Mouse (Mus musculus): ENCODE measurements around the gene Speer4e. TPM values are rescaled to one million over a fixed set of nuclear protein-coding genes. Genes with fewer than 3 reads are reported as not detected.
"Not testable (repeated sequence)": the region's sequence is repeated elsewhere in the genome, so short reads cannot be mapped to it uniquely, and the experiment has no call there.

The Speer4e gene
- polyA plus RNA-seq, 2 experiments, result not detected

DNA sequence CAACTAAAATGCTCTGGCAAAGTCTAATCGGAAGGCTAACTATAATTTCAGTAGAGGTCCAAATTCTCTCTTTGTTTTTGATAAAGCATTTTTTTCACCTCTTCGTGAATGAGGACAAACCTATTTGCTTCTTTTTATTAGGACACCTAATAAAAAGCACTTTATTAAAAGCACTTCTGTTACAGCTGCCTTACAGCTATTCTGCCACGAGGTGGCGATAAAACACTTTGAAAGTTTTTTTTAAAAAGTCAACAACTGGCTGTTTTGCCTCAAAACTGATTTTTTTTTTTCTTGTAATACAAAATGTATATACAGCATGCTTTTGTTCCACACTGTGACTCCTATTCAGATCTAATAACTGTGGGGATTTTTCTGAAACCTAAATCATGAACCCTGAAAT is 11.2 kb downstream of the Speer4e start:
- not testable (repeated sequence) for H3K27me3 ChIP-seq (ENCODE audit: control insufficient read depth, insufficient read depth, low read length); ATAC-seq (ENCODE audit: insufficient read depth); H3K9me3 ChIP-seq (ENCODE audit: control insufficient read depth, low read length); H3K4me3 ChIP-seq (ENCODE audit: insufficient read depth in 1 of 2, low read depth in 2 of 2, low read length in 2 of 2); H3K36me3 ChIP-seq (replicated peaks; ENCODE audit: control insufficient read depth, insufficient read depth, low read depth); DNase-seq (ENCODE audit: low read depth in 3 of 3, low spot score in 3 of 3); H3K4me1 ChIP-seq (replicated peaks; ENCODE audit: control insufficient read depth in 2 of 2, insufficient read depth in 2 of 2, low read length in 1 of 2); H3K4me2 ChIP-seq (ENCODE audit: low read depth); H3K9ac ChIP-seq (replicated peaks); H3K27ac ChIP-seq
- WGBS (ENCODE audit: insufficient replicate concordance), result 19% methylated on average over 4 of the region's 4 CpGs

DNA sequence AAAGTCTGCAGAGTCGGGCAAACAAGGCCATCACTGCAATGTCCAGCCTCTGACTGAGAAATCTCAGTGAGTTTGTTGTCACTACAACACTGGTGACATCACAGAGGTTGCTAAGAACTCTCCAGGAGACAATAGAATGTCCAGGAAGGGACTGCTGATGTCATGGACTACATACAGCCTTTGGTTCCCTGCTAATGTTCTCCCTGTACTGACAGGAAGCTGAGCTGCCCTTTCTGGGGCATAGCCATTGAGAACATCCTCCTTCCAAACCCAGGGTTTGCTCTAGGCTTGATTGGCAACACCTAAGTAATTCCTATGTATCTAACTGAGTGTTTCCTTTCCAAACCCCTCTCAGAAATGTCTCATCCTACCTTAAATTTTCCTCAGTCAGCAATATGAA is 23.4 kb downstream of the Speer4e start, which contains the start of gene Gm9758:
Gene Gm9758 (minus strand): TSS at position 101 of the 400 bp plus-strand sequence.
- not testable (repeated sequence) for DNase-seq (ENCODE audit: low read depth in 3 of 3, low spot score in 3 of 3); ATAC-seq (ENCODE audit: insufficient read depth); H3K36me3 ChIP-seq (replicated peaks; ENCODE audit: control insufficient read depth, insufficient read depth, low read depth); H3K4me3 ChIP-seq (ENCODE audit: insufficient read depth in 1 of 2, low read depth in 2 of 2, low read length in 2 of 2); H3K4me2 ChIP-seq (ENCODE audit: low read depth); H3K4me1 ChIP-seq (replicated peaks; ENCODE audit: control insufficient read depth in 2 of 2, insufficient read depth in 2 of 2, low read length in 1 of 2); H3K27me3 ChIP-seq (ENCODE audit: control insufficient read depth, insufficient read depth, low read length); H3K27ac ChIP-seq; H3K9me3 ChIP-seq (ENCODE audit: control insufficient read depth, low read length); H3K9ac ChIP-seq (replicated peaks)
- 30% methylated on average over 1 of the region's 1 CpGs for WGBS (ENCODE audit: insufficient replicate concordance)

DNA sequence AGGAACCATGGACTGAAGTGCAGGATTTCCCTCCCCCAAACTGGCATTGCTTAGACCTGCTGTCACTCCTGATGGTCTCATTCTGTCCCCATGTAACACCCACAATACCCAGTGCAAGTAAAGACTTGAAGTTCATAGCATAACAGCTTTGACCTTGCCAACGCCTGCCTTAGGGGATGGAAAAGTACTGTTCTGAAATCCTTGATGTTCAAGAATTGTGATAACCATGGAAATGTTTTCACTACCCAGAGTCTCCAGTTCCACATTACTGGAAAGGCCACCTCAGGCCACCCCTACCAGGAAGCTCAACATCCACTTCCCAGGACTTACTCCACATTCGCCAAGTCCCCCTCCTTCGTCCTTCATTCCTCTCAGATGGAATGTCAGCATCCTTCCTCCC is 23.9 kb downstream of the Speer4e start:
- H3K9me3 ChIP-seq (ENCODE audit: control insufficient read depth, low read length); H3K27me3 ChIP-seq (ENCODE audit: control insufficient read depth, insufficient read depth, low read length); H3K9ac ChIP-seq (replicated peaks); H3K4me3 ChIP-seq (ENCODE audit: insufficient read depth in 1 of 2, low read depth in 2 of 2, low read length in 2 of 2); H3K36me3 ChIP-seq (replicated peaks; ENCODE audit: control insufficient read depth, insufficient read depth, low read depth); H3K4me2 ChIP-seq (ENCODE audit: low read depth); DNase-seq (ENCODE audit: low read depth in 3 of 3, low spot score in 3 of 3); H3K4me1 ChIP-seq (replicated peaks; ENCODE audit: control insufficient read depth in 2 of 2, insufficient read depth in 2 of 2, low read length in 1 of 2); H3K27ac ChIP-seq; ATAC-seq (ENCODE audit: insufficient read depth): not testable (repeated sequence)
- 51% methylated on average over 2 of the region's 3 CpGs for WGBS (ENCODE audit: insufficient replicate concordance)

DNA sequence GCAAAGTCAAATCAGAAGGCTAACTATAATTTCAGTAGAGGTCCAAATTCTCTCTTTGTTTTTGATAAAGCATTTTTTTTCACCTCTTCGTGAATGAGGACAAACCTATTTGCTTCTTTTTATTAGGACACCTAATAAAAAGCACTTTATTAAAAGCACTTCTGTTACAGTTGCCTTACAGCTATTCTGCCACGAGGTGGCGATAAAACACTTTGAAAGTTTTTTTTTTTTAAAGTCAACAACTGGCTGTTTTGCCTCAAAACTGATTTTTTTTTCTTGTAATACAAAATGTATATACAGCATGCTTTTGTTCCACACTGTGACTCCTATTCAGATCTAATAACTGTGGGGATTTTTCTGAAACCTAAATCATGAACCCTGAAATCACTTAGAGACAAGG is 34.7 kb downstream of the Speer4e start:
- DNase-seq (ENCODE audit: low read depth in 3 of 3, low spot score in 3 of 3); H3K9me3 ChIP-seq (ENCODE audit: control insufficient read depth, low read length); ATAC-seq (ENCODE audit: insufficient read depth); H3K9ac ChIP-seq (replicated peaks); H3K27me3 ChIP-seq (ENCODE audit: control insufficient read depth, insufficient read depth, low read length); H3K4me3 ChIP-seq (ENCODE audit: insufficient read depth in 1 of 2, low read depth in 2 of 2, low read length in 2 of 2); H3K4me2 ChIP-seq (ENCODE audit: low read depth); H3K36me3 ChIP-seq (replicated peaks; ENCODE audit: control insufficient read depth, insufficient read depth, low read depth); H3K27ac ChIP-seq; H3K4me1 ChIP-seq (replicated peaks; ENCODE audit: control insufficient read depth in 2 of 2, insufficient read depth in 2 of 2, low read length in 1 of 2): not testable (repeated sequence)
- 15% methylated on average over 3 of the region's 3 CpGs for WGBS (ENCODE audit: insufficient replicate concordance)

DNA sequence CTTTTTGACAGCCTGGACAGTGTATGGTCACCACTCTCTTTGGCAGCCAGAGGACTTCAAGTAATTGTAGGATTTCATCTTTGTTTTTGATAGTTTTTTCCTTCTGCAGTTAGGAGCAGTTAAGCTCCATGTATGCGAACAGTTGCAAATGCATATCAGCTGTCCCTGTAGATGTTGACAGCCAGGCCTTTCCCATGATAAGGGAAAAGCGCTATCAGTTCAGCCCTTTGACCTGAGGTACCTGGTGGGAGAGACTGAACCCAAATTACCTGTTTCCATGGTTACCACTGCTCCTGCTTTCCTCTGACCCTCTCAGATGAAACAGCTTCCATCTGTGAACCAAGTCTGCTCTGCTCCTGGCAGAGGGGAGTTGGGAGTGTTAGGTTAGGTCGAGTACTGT is 46.0 kb downstream of the Speer4e start:
- ATAC-seq (ENCODE audit: insufficient read depth) (no peak), DNase-seq (ENCODE audit: low read depth in 3 of 3, low spot score in 3 of 3) (no peak)
- Histone ChIP-seq H3K4me3 (ENCODE audit: insufficient read depth in 1 of 2, low read depth in 2 of 2, low read length in 2 of 2) (no peak overlapping the region), H3K9me3 (ENCODE audit: control insufficient read depth, low read length) (no peaks in the 10 kb centered on the region), H3K4me2 (ENCODE audit: low read depth) (no peak overlapping the region), H3K9ac (replicated peaks) (no peak overlapping the region), H3K27ac (no peak overlapping the region), H3K4me1 (replicated peaks; ENCODE audit: control insufficient read depth in 2 of 2, insufficient read depth in 2 of 2, low read length in 1 of 2) (no peaks in the 10 kb centered on the region), H3K36me3 (replicated peaks; ENCODE audit: control insufficient read depth, insufficient read depth, low read depth) (no peaks in the 10 kb centered on the region), H3K27me3 (ENCODE audit: control insufficient read depth, insufficient read depth, low read length) (no peaks in the 10 kb centered on the region)
- WGBS (ENCODE audit: insufficient replicate concordance), result 46% methylated on average over 3 of the region's 3 CpGs
- TF ChIP-seq CTCF (IDR thresholded peaks at IDR 0.05; ENCODE audit: low read depth), result no peak
- TF ChIP-seq EP300 (IDR thresholded peaks at IDR 0.05; ENCODE audit: low read depth), result no peak

DNA sequence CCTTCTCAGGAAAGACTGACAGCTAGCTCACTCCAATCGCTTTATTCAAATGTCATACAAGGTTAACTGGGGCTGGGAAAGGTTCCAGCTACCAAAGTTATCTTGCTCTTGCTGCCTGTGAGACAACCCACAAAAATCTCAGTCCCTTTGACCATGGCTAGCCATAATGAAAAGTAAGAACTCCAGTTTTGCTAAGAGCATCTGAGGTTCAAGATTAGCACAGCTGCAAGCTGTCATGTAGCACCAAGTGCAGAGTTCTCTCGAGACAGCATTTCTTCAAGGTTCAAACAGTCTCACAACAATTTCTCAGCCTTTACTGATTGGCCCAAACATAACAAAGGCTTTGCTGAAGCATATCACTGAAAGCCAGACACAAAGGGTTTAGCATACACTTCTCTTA is 52.9 kb downstream of the Speer4e start:
- not testable (repeated sequence) for H3K4me1 ChIP-seq (replicated peaks; ENCODE audit: control insufficient read depth in 2 of 2, insufficient read depth in 2 of 2, low read length in 1 of 2); H3K4me2 ChIP-seq (ENCODE audit: low read depth); H3K27ac ChIP-seq; H3K4me3 ChIP-seq (ENCODE audit: insufficient read depth in 1 of 2, low read depth in 2 of 2, low read length in 2 of 2); H3K9me3 ChIP-seq (ENCODE audit: control insufficient read depth, low read length); H3K27me3 ChIP-seq (ENCODE audit: control insufficient read depth, insufficient read depth, low read length); H3K36me3 ChIP-seq (replicated peaks; ENCODE audit: control insufficient read depth, insufficient read depth, low read depth); H3K9ac ChIP-seq (replicated peaks); DNase-seq (ENCODE audit: low read depth in 3 of 3, low spot score in 3 of 3); ATAC-seq (ENCODE audit: insufficient read depth)
- WGBS (ENCODE audit: insufficient replicate concordance), result 42% methylated on average over 2 of the region's 2 CpGs

Other genes with a start within 250 kb of the Speer4e start
- not detected in 2 replicates for gene Gm9758, start 23.5 kb downstream of the Speer4e start, polyA plus RNA-seq (2012; rRNA removed)
- gene Gm9758, start 23.5 kb downstream of the Speer4e start, polyA plus RNA-seq (2014; fragmentation: Nextera tagmentation; extraction: Ambion mirVana), result not detected in 2 replicates
- not detected in 2 replicates for gene Gm10354, start 40.5 kb upstream of the Speer4e start, polyA plus RNA-seq (2012; rRNA removed)
- not detected in 2 replicates for gene Gm10354, start 40.5 kb upstream of the Speer4e start, polyA plus RNA-seq (2014; fragmentation: Nextera tagmentation; extraction: Ambion mirVana)
- not detected in 2 replicates for gene Gm17019, start 94.6 kb upstream of the Speer4e start, polyA plus RNA-seq (2012; rRNA removed)
- not detected in 2 replicates for gene Gm17019, start 94.6 kb upstream of the Speer4e start, polyA plus RNA-seq (2014; fragmentation: Nextera tagmentation; extraction: Ambion mirVana)

Data from liver, embryonic 14.5 days (tissue).